Mouse (Mus musculus) splenic B cell, adult 2 months (primary cell): ENCODE results near the gene Gtf3c6.
"Not testable (repeated sequence)": the region's sequence is repeated elsewhere in the genome, so short reads cannot be mapped to it uniquely, and the experiment has no call there.

Source experiments
- DNase-seq: peaks from one replicate; pipeline ENCODE4 v3.0.0-alpha.2; 2011; ENCODE audit warnings: low read depth, low spot score
- H3K27me3 ChIP-seq: 2 replicates; pipeline ENCODE4 v1.6.1; 2012; ENCODE audit warnings: mild to moderate bottlenecking, low read length, moderate library complexity, mixed read lengths; ENCODE audit not compliant: control insufficient read depth, poor library complexity, insufficient read depth, severe bottlenecking
- H3K36me3 ChIP-seq: 2 replicates; pipeline ENCODE4 v1.6.1; 2012; ENCODE audit warnings: mild to moderate bottlenecking, low read length, moderate library complexity, mixed read lengths; ENCODE audit not compliant: control insufficient read depth, poor library complexity, insufficient read depth, severe bottlenecking

Gene Gtf3c6

GRCm38 (mm10) chr10:40257414-40258255, at the start of gene Gtf3c6:
Gtf3c6 (minus strand) TSS chr10:40258108.
- peak; percentile 93 for DNase-seq
- H3K27me3 ChIP-seq, result no peaks in the 10 kb centered on the region; the same call in 1 of the 2 replicates

GRCm38 (mm10) chr10:40305989-40306388, 48.1 kb upstream of the Gtf3c6 start:
- Histone ChIP-seq H3K36me3 (no peaks in the 10 kb centered on the region), H3K27me3 (no peaks in the 10 kb centered on the region)
- DNase-seq, result peak; percentile 28

More at GRCm38 (mm10) chr10:40257414-40258255, at the start of gene Gtf3c6:
- peaks cover 6% of the 10 kb centered on the region for H3K36me3 ChIP-seq

GRCm38 (mm10) chr10:40302140-40302985, 44.5 kb upstream of the Gtf3c6 start, which contains the start of gene Amd1:
Amd1 (minus strand) TSS chr10:40302186.
- H3K27me3 ChIP-seq, result no peaks in the 10 kb centered on the region
- DNase-seq, result peak; percentile 99
- H3K36me3 ChIP-seq, result no peaks in the 10 kb centered on the region

- H3K36me3 ChIP-seq, H3K27me3 ChIP-seq: not testable (repeated sequence)
- DNase-seq, result peak; percentile 60
Observed at GRCm38 (mm10) chr10:40301181-40302075, 43.5 kb upstream of the Gtf3c6 start.

- Histone ChIP-seq H3K36me3 (no peaks in the 10 kb centered on the region), H3K27me3 (no peaks in the 10 kb centered on the region)
- peak; percentile 52 for DNase-seq
Observed at GRCm38 (mm10) chr10:40300648-40301171, 42.8 kb upstream of the Gtf3c6 start.

GRCm38 (mm10) chr10:40292640-40293039, 34.7 kb upstream of the Gtf3c6 start:
- Histone ChIP-seq H3K27me3 (no peaks in the 10 kb centered on the region), H3K36me3 (peaks cover 21% of the 10 kb centered on the region)
- DNase-seq, result no peak

GRCm38 (mm10) chr10:40286767-40287166, 28.9 kb upstream of the Gtf3c6 start:
- peak; percentile 23 for DNase-seq
- Histone ChIP-seq H3K36me3 (peaks cover 10% of the 10 kb centered on the region), H3K27me3 (no peaks in the 10 kb centered on the region)

GRCm38 (mm10) chr10:40285571-40285970, 27.7 kb upstream of the Gtf3c6 start:
- Histone ChIP-seq H3K27me3 (no peaks in the 10 kb centered on the region), H3K36me3 (peaks cover 4% of the 10 kb centered on the region)
- DNase-seq, result no peak

- Histone ChIP-seq H3K27me3 (no peaks in the 10 kb centered on the region), H3K36me3 (peaks cover 2% of the 10 kb centered on the region; the same call in 1 of the 2 replicates)
- no peak for DNase-seq
Observed at GRCm38 (mm10) chr10:40284997-40285396, 27.1 kb upstream of the Gtf3c6 start.

- Histone ChIP-seq H3K27me3 (no peaks in the 10 kb centered on the region), H3K36me3 (peaks cover 2% of the 10 kb centered on the region; the same call in 1 of the 2 replicates)
- DNase-seq, result no peak
Observed at GRCm38 (mm10) chr10:40284179-40284831, 26.4 kb upstream of the Gtf3c6 start.

- H3K36me3 ChIP-seq, result peaks cover 2% of the 10 kb centered on the region; the same call in 1 of the 2 replicates
- no peak for DNase-seq
- no peaks in the 10 kb centered on the region for H3K27me3 ChIP-seq
Observed at GRCm38 (mm10) chr10:40283636-40284035, 25.7 kb upstream of the Gtf3c6 start.

GRCm38 (mm10) chr10:40281565-40281964, 23.7 kb upstream of the Gtf3c6 start:
- DNase-seq, result no peak
- peaks cover 2% of the 10 kb centered on the region; the same call in 1 of the 2 replicates for H3K36me3 ChIP-seq
- no peaks in the 10 kb centered on the region for H3K27me3 ChIP-seq

GRCm38 (mm10) chr10:40278317-40278716, 20.4 kb upstream of the Gtf3c6 start:
- Histone ChIP-seq H3K27me3 (no peaks in the 10 kb centered on the region), H3K36me3 (no peaks in the 10 kb centered on the region)
- no peak for DNase-seq
